Mouse (Mus musculus) neural tube, embryonic 10.5 days (tissue): ENCODE measurements around the gene Palm2.

ENCODE experiments used
- DNase-seq: peaks from one replicate; pipeline ENCODE4 v3.0.0-alpha.2; 2017; ENCODE audit warnings: low spot score; ENCODE audit errors: extremely low spot score

The Palm2 gene

DNA sequence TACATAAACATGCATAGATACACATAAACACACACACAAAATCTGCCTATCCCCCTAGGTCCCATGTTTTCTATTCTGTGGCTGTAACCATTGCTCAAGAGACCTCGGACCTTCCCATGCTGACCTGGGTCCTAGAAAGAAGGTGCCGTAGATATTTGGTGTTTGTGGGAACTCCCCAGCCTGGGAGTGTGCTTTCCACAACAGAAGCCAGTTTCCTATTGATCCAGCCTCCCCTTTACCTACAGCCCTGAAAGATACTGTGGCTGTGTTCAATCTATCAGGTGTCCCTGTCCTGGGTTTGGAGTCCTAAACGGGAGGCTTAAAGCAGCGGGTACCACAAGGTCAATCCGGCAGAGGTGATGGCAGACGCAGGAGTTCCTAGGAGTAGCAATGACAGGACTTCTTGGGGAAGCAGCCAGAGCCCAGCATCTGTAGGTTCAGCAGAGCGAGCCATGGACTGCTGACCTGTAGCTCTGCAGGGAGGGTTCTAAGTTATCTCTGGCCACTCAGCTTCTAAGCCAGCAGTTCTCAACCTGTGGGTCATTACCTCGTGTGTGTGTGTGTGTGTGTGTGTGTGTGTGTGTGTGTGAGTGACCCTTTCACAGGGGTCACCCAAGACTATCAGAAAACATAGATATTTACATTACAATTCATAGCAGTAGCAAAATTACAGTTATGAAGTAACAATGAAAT, 79.3 kb downstream of the Palm2 start:
- DNase-seq: no peak

DNA sequence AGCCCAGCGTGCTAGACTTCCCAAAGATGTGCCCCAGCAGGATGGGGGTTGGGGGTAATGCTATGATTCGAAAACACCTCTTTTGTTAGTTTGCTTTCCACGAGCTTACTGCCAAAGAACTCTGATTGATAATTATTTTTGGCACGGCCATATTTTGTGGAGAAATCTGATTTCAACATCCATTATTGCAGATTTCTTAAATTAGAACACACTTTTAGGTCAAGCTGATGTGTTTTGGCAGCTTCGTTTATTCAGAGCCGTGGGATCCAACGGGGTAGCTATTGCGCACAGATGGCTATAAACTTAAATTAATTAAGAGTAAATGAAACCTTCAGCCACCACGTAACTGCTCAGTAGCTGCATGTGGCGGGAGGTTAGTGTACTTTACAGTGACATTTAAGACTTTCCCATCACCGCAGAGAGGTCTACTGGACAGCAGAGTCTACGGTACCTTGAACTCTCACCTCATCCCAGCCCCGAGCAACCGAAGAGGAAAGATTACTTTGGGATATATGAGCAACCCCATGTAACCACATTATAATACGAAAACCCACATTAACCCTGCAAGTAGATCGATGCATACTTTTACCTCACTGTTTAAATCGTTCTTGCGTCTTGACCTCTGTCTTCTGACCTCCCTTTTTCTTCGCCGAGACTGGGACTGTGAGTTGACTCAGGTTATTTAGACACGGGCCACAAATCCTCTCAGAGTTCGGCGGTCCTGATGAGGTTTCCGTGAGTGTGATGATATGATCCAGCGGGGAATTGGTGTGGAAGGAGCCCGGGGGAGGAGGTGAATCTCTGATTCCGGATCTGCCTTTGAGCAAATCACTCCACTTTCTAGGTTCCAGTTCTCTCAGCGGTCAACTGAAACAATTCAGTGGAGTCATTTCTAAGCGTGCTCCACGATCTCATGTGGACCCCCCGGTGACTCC, 80.2 kb downstream of the Palm2 start:
- no peak for DNase-seq

GRCm38 (mm10) chr4:57515356-57515755, 81.3 kb downstream of the Palm2 start:
- no peak for DNase-seq

DNA sequence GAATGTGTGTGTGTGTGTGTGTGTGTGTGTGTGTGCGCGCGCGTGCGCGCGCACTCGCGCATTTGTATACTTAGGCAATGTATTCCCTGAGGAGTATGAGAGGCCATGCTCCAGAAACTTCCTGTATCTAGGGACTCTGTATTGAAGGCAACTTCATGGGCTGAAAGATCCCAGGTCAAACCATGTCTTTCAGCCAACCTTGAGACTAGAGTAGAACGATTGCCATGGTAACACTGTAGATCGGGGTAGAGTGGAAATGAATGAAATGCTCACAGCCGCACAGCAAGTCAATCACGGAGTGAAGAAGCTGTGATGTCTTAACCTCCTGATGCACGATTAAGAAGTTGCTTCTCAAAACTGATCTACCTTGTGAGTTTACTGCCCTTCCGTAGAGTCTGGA, 89.4 kb downstream of the Palm2 start:
- no peak for DNase-seq

- DNase-seq: no peak
Measured at GRCm38 (mm10) chr4:57524461-57524860, 90.4 kb downstream of the Palm2 start.

GRCm38 (mm10) chr4:57525221-57526011, 91.4 kb downstream of the Palm2 start:
- no peak for DNase-seq

DNA sequence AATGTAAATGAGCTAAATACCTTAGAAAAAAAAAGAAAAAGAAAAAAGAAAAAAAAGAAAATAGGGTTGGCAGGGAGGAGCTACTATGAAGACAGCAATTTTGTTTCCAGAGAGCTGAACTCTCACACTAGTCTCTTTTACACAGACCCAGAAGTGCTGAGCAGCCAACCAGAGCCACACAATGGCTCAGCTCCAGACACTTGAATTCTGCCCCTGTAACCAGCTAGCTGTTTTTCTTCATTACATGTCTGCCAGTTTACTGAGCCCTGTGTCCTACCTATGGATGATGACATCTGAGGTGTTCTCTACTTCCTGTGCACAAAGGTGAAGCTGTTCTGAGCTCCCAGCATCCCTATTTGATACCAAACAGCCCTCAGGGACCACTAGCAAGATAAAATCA, 94.2 kb downstream of the Palm2 start:
- DNase-seq: no peak

GRCm38 (mm10) chr4:57533686-57534085, 99.6 kb downstream of the Palm2 start:
- no peak for DNase-seq

GRCm38 (mm10) chr4:57534232-57534631, 100.2 kb downstream of the Palm2 start:
- DNase-seq: no peak

- no peak for DNase-seq
Measured at GRCm38 (mm10) chr4:57535087-57535486, 101.0 kb downstream of the Palm2 start.

DNA sequence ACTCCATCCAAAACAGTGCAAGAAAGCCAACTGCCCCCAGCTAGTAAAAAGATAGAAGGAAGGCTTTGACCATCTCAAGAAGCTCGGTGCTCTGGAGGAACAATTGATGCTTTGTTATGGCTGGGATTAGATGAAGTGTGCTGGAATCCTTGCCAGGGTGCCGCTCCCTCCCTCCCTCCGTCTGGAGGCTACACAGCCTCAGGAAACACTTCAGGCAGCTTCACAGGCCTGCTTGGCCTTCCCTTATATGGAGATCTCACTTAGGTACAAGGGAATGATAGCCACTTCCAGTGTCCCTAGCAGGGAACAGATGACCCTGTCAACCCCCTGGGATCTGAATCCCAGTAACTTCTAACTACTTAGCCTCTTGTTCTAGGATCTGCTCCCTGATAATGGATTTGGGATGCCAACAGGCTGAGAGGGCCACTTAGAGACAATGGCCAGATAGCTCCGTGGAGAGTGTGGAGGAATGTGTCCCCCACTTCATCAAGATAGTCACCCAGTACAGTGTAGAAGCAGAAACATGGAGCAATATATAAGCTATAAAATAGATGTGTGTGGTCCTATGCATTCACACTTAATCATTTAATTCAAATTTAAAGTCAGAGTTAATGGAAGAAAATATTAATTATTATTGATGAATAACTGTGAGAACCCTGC, 104.1 kb downstream of the Palm2 start:
- DNase-seq: no peak

DNA sequence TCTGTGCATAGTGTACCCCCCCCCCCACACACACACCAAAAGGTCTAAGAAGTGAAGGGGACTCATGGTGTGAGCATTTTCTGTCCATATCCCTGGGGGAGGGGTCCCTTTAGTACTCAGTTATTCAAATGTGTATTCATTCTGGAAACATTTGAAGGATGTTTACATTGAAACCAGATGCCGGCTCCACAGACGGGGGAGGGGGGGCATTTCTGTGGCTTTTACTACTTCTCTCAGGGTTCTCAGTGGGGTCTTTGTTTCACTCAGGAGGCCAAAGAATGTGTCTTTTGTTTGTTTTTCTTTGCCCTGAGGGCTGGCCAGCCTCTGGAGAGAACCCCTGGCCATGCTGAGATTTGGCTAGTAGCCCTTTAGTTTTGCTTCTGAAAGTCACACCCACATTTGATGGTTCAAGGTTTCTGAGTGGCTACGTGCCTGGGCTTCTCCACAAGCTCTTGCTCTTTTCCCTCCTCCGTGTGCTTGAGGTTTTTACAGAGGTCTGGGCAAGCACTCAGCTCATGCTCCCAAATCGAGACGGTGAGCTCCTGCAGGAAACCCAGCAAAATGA, 109.7 kb downstream of the Palm2 start:
- peak; percentile 46 for DNase-seq

DNA sequence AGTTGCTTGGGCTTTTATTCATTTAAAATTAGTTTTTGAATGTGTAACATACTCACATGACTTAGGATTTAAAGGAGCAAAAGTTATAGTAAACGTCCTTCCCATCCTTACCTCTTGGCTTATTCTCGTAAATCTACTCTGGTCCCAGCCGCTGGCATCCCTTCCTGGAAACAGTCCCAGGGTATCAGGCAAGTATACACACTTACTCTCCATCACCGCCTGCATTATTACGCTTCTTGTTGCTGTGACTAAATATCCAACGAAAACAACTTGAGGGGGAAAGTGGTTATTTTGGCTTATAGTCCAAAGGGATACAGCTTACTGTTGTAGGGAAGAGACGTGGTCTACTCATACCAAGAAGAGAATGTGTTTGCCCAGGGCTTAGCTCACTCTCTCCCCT, 113.7 kb downstream of the Palm2 start:
- DNase-seq: no peak

DNA sequence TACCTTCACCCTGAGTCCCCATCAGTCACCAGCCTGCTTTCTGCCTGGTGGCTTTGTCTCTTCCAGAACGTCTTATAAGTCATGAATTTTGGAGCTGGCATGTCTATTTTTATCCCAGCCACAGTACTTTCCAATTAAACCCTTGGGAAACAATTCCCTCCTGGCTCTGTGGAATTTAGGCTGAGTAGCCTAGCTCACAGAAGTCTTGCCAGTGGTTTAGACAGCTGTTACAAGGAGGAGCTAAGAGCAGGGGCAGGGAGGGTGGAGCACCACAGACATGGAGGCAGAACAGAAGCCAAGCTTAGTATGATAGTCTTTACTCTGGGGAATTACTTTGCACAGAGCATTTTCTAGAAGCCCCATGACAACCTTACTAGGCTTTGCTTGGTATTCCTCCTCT, 116.2 kb downstream of the Palm2 start:
- DNase-seq: no peak

DNA sequence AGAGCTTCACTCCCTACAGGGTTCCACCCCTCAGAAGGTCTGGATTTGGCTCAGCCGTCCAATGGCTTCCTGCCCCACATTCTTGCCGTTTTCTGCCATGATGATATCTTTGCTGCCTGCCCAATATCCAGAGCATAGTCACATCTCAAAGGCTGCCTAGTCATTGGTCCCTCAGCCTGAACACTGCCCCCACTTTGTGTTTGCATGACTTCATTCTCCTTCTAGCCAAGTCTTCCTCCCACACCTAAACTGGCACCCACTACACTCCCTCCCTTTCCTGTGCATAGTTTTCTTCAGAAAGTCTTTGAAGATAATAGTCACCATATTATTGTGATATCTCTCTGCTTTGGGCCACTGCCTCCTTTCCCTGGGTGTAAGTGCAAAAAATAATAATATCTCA, 123.1 kb downstream of the Palm2 start:
- DNase-seq: no peak

- DNase-seq: no peak
Measured at GRCm38 (mm10) chr4:57559438-57559837, 125.4 kb downstream of the Palm2 start.

GRCm38 (mm10) chr4:57560010-57560409, 126.0 kb downstream of the Palm2 start:
- no peak for DNase-seq

GRCm38 (mm10) chr4:57561055-57561454, 127.0 kb downstream of the Palm2 start:
- DNase-seq: no peak

DNA sequence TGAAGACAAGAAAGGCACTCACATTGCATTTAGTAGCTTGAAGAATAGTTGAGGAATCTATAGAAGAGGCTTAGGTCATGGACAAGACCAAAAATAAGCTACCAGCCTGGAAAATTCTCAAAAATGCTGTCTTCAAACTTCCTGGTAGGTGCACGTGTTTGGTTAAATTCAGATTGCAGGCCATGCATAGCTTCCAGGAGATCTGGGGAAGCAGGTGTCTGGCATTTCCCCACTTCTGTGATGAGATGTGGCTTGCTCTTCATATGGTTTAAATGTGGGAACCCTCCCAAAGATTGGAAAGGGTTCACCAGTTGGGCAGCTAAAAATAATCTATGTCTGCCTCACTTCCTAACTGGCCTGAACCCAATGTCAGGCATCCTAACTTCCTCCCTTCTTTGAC, 131.2 kb downstream of the Palm2 start:
- no peak for DNase-seq

DNA sequence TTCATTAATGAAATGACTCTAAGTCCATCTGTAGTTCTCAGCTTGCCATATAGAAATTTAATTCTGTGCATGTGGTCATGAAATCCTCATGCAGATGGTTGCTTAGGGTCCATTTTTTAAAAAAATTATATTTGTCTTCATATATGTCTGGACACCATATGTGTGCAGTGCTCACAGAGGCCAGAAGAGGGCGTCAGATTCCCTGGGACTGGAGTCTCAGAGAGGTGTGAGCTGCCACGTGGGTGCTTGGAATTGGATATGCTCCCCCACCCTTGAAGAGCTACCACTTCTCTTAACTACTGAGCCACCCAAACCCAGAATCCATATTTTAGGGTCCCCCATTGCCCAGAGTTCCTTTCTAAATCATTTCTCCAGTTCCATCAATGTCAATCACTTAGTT, 131.8 kb downstream of the Palm2 start:
- DNase-seq: no peak

GRCm38 (mm10) chr4:57567666-57568206, 133.7 kb downstream of the Palm2 start, which contains the start of gene Pakap:
Pakap (plus strand) TSS chr4:57568179.
- DNase-seq: peak; percentile 74
